In the genomic region with DNA sequence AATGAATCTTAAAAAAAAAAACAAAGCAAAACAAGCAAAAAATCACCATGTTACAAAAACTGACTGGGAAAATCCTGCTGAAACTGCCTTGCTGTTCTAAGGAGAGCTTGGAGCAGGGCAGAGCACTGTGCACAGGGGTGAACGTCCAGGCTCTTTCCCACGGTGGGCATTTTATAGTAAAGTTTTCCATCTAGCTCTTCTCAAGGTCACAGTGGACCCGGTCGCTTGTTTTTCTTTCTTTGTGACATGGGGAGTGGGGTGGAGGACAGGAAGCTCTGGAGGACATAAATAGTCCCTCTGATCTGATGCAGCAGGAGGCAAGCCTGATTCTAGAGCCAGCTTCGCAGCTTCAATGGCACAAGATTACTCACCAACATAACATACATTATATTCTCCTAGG, we compare ENCODE assay signal across 28 mouse cellular contexts.
DNase-seq lines count a peak whose midpoint lies in the region; ATAC-seq lines count a peak whose summit lies in the region.
"Had no signal": no experiment of that assay in that cellular context is flagged by ENCODE, and none has a peak within 500 bp of the region (broad histone marks: within the 10 kb centered on the region; RNA-seq: fewer than 3 reads in every experiment).

No protein-coding gene starts in this region.

- H3K4me1 ChIP-seq in forebrain, embryonic 10.5 days, result peaks cover 77% of the 10 kb centered on the region
- H3K4me1 ChIP-seq in forebrain, embryonic 12.5 days, result peaks cover 58% of the 10 kb centered on the region
- H3K4me1 ChIP-seq in heart, embryonic 14.5 days (ENCODE audit: control insufficient read depth in 2 of 2, insufficient read depth in 2 of 2, low read length in 2 of 2), result peaks cover 14 to 19% of the 10 kb centered on the region in 2 experiments
- peaks cover 38% of the 10 kb centered on the region for H3K4me1 ChIP-seq in kidney, embryonic 16.5 days (ENCODE audit: insufficient read depth, low read length)
- H3K4me1 ChIP-seq in liver, embryonic 12.5 days, result peaks cover 9% of the 10 kb centered on the region
- H3K4me1 ChIP-seq: liver, embryonic 15.5 days had no signal

- peak overlapping the region; percentile 40 for H3K27ac ChIP-seq in forebrain, embryonic 10.5 days
- no peak overlapping the region for H3K27ac ChIP-seq in forebrain, embryonic 12.5 days
- H3K27ac ChIP-seq in heart, embryonic 14.5 days (replicated peaks in 1 of 2; ENCODE audit: control insufficient read depth in 1 of 2, insufficient read depth in 1 of 2, low read depth in 2 of 2, low read length in 2 of 2), result no peak overlapping the region
- H3K27ac ChIP-seq in kidney, embryonic 16.5 days (ENCODE audit: low read length), result peak overlapping the region; percentile 25
- H3K27ac ChIP-seq in liver, embryonic 12.5 days, result no peak overlapping the region
- H3K27ac ChIP-seq: gastrocnemius, adult 2 months; hindbrain, embryonic 12.5 days; hindbrain, postnatal 0 days; intestine, embryonic 15.5 days; liver, embryonic 15.5 days; midbrain, embryonic 12.5 days; neural tube, embryonic 12.5 days had no signal

- no peaks in the 10 kb centered on the region for H3K9me3 ChIP-seq in forebrain, embryonic 10.5 days
- H3K9me3 ChIP-seq in forebrain, embryonic 12.5 days, result no peaks in the 10 kb centered on the region
- H3K9me3 ChIP-seq in heart, embryonic 14.5 days (ENCODE audit: control insufficient read depth, low read length), result no peaks in the 10 kb centered on the region
- no peaks in the 10 kb centered on the region for H3K9me3 ChIP-seq in kidney, embryonic 16.5 days (ENCODE audit: low read length)
- no peaks in the 10 kb centered on the region for H3K9me3 ChIP-seq in liver, embryonic 12.5 days (replicated peaks)
- H3K9me3 ChIP-seq: hindbrain, embryonic 12.5 days; intestine, embryonic 15.5 days; liver, embryonic 15.5 days; midbrain, embryonic 12.5 days; neural tube, embryonic 12.5 days had no signal

- no peak overlapping the region for H3K9ac ChIP-seq in forebrain, embryonic 12.5 days
- H3K9ac ChIP-seq in heart, embryonic 14.5 days (ENCODE audit: low read length), result no peak overlapping the region
- no peak overlapping the region for H3K9ac ChIP-seq in kidney, embryonic 16.5 days (replicated peaks; ENCODE audit: low read length)
- H3K9ac ChIP-seq in liver, embryonic 12.5 days, result no peak overlapping the region
- H3K9ac ChIP-seq: hindbrain, embryonic 12.5 days; intestine, embryonic 15.5 days; liver, embryonic 15.5 days; midbrain, embryonic 12.5 days; neural tube, embryonic 12.5 days had no signal

- no peak for DNase-seq in forebrain, embryonic 10.5 days (ENCODE audit: extremely low spot score, low spot score)
- no peak for DNase-seq in heart, adult 18-20 months
- DNase-seq in kidney, adult 9 months, result no peak
- DNase-seq: adrenal gland, adult 8-10 months; cerebellum, adult 8-10 months; cerebellum, postnatal 25 days; gastrocnemius, adult 2 months; heart, postnatal 14 days; kidney, adult 8-10 months; layer of hippocampus, adult 9-11 months; liver; lung, postnatal 36 days; right cerebral cortex, adult 18-20 months; spleen, adult 18-20 months; thymus, postnatal 14 days had no signal

- no peak for ATAC-seq in forebrain, embryonic 12.5 days (ENCODE audit: low FRiP score)
- ATAC-seq in heart, embryonic 14.5 days (ENCODE audit: insufficient number of reproducible peaks, insufficient read depth, low FRiP score, low read depth), result peak; percentile 28; the same call in 1 of the 2 replicates
- no peak for ATAC-seq in kidney, embryonic 16.5 days (ENCODE audit: low FRiP score, low TSS enrichment)
- no peak for ATAC-seq in liver, embryonic 12.5 days
- ATAC-seq: activated CD4-positive, CD25-positive, alpha-beta regulatory T cell, adult 4 months; forebrain, embryonic 16.5 days; hindbrain, postnatal 0 days; intestine, embryonic 15.5 days had no signal

- no peak overlapping the region for H3K4me2 ChIP-seq in forebrain, embryonic 12.5 days
- H3K4me2 ChIP-seq in heart, embryonic 14.5 days (ENCODE audit: low read length), result no peak overlapping the region
- H3K4me2 ChIP-seq in kidney, embryonic 16.5 days (replicated peaks; ENCODE audit: low read depth, low read length), result no peak overlapping the region
- H3K4me2 ChIP-seq in liver, embryonic 12.5 days, result no peak overlapping the region
- H3K4me2 ChIP-seq: hindbrain, embryonic 12.5 days; intestine, embryonic 15.5 days; liver, embryonic 15.5 days; midbrain, embryonic 12.5 days; neural tube, embryonic 12.5 days had no signal

- H3K36me3 ChIP-seq in forebrain, embryonic 10.5 days (replicated peaks), result no peaks in the 10 kb centered on the region
- H3K36me3 ChIP-seq in forebrain, embryonic 12.5 days (replicated peaks), result no peaks in the 10 kb centered on the region
- no peaks in the 10 kb centered on the region for H3K36me3 ChIP-seq in heart, embryonic 14.5 days (ENCODE audit: control insufficient read depth, insufficient read depth, low read length)
- H3K36me3 ChIP-seq in kidney, embryonic 16.5 days (ENCODE audit: insufficient read depth, low read length), result no peaks in the 10 kb centered on the region
- H3K36me3 ChIP-seq in liver, embryonic 12.5 days, result no peaks in the 10 kb centered on the region
- H3K36me3 ChIP-seq: hindbrain, embryonic 12.5 days; intestine, embryonic 15.5 days; liver, embryonic 15.5 days; midbrain, embryonic 12.5 days; neural tube, embryonic 12.5 days had no signal

- H3K4me3 ChIP-seq in forebrain, embryonic 10.5 days, result no peak overlapping the region
- H3K4me3 ChIP-seq in forebrain, embryonic 12.5 days (replicated peaks), result no peak overlapping the region
- no peak overlapping the region for H3K4me3 ChIP-seq in heart, embryonic 14.5 days (ENCODE audit: control insufficient read depth in 1 of 2, insufficient read depth in 1 of 2, low read depth in 1 of 2, low read length in 2 of 2)
- H3K4me3 ChIP-seq in kidney, embryonic 16.5 days (ENCODE audit: low read length), result no peak overlapping the region
- H3K4me3 ChIP-seq in liver, embryonic 12.5 days, result no peak overlapping the region
- H3K4me3 ChIP-seq: gastrocnemius, adult 2 months; hindbrain, embryonic 12.5 days; intestine, embryonic 15.5 days; liver, embryonic 15.5 days; midbrain, embryonic 12.5 days; myocyte; neural tube, embryonic 12.5 days had no signal

- 77% methylated on average over 5 of the region's 5 CpGs for WGBS in forebrain, embryonic 10.5 days
- 84% methylated on average over 5 of the region's 5 CpGs for WGBS in forebrain, embryonic 12.5 days
- 20% methylated on average over 5 of the region's 5 CpGs for WGBS in heart, embryonic 14.5 days
- 21% methylated on average over 5 of the region's 5 CpGs for WGBS in kidney, embryonic 16.5 days
- 42% methylated on average over 5 of the region's 5 CpGs for WGBS in liver, embryonic 12.5 days (ENCODE audit: insufficient replicate concordance)

- H3K27me3 ChIP-seq in forebrain, embryonic 10.5 days (ENCODE audit: poor library complexity, severe bottlenecking), result peaks cover 5% of the 10 kb centered on the region; the same call in 1 of the 2 replicates
- H3K27me3 ChIP-seq in forebrain, embryonic 12.5 days, result peaks cover 6% of the 10 kb centered on the region; the same call in 1 of the 2 replicates
- H3K27me3 ChIP-seq in heart, embryonic 14.5 days (ENCODE audit: control insufficient read depth, insufficient read depth, low read length), result no peaks in the 10 kb centered on the region
- no peaks in the 10 kb centered on the region for H3K27me3 ChIP-seq in kidney, embryonic 16.5 days (ENCODE audit: insufficient read depth, low read length)
- no peaks in the 10 kb centered on the region; the same call in 1 of the 2 replicates for H3K27me3 ChIP-seq in liver, embryonic 12.5 days (replicated peaks)
- H3K27me3 ChIP-seq: intestine, embryonic 15.5 days; liver, embryonic 15.5 days; neural tube, embryonic 12.5 days had no signal

Comparison
In these comparisons a context has a peak if more than half of its experiments do, and no peak if none do; other contexts are left out.
1. H3K27ac ChIP-seq: peak in forebrain, embryonic 10.5 days (single experiment) and kidney, embryonic 16.5 days (single experiment); none in forebrain, embryonic 12.5 days (single experiment), heart, embryonic 14.5 days (0 of 2) and liver, embryonic 12.5 days (single experiment).